ENCODE assay signal across 7 mouse cellular contexts in genomic region chr3:32509496-32510374, GRCm38 (mm10). TPM values are rescaled to one million over a fixed set of nuclear protein-coding genes. Genes with fewer than 3 reads are reported as not detected.
DNase-seq lines count a peak whose midpoint lies in the region; ATAC-seq lines count a peak whose summit lies in the region.

TSS of gene Zfp639 (plus strand) at chr3:32510259.

- peak within 1 kb of the TSS; percentile 91 for H3K9ac ChIP-seq in midbrain, embryonic 11.5 days (ENCODE audit: low read length)

- peaks cover 13% of the 10 kb centered on the region for H3K4me1 ChIP-seq in midbrain, embryonic 11.5 days (ENCODE audit: control insufficient read depth, insufficient read depth, low read length)

- H3K9me3 ChIP-seq in midbrain, embryonic 11.5 days (ENCODE audit: control insufficient read depth, low read length): no peaks in the 10 kb centered on the region

- H3K4me3 ChIP-seq in midbrain, embryonic 11.5 days (ENCODE audit: low read depth, low read length): peak within 1 kb of the TSS; percentile 85

- H3K36me3 ChIP-seq in midbrain, embryonic 11.5 days (ENCODE audit: control insufficient read depth, insufficient read depth, low read length): no peaks in the 10 kb centered on the region

- peak within 1 kb of the TSS; percentile 75 for H3K27ac ChIP-seq in midbrain, embryonic 11.5 days (ENCODE audit: low read depth, low read length)

- H3K4me2 ChIP-seq in midbrain, embryonic 11.5 days: peak within 1 kb of the TSS; percentile 73

- no peak; the same call in 1 of the 2 replicates for ATAC-seq in granulocyte monocyte progenitor cell, adult 5-6 weeks (replicated peaks; ENCODE audit: poor library complexity, severe bottlenecking)
- no peak; the same call in 1 of the 2 replicates for ATAC-seq in midbrain, embryonic 11.5 days (ENCODE audit: low FRiP score)

- peak; percentile 41 for DNase-seq in 3T3-L1 (ENCODE audit: low read depth, low spot score)
- peak; percentile 71 for DNase-seq in A20 (ENCODE audit: low read depth, low spot score)
- DNase-seq in c-Kit-positive CD71-positive TER-119-positive erythroid progenitor cells, embryonic 14.5 days (ENCODE audit: low spot score): peak; percentile 17
- DNase-seq in layer of hippocampus, postnatal 10 days (ENCODE audit: low spot score in 2 of 2): no peak
- DNase-seq in midbrain, embryonic 11.5 days (ENCODE audit: low spot score, missing footprints): peak; percentile 92
- DNase-seq in right cerebral cortex, postnatal 10 days (ENCODE audit: low spot score in 2 of 2): no peak

- WGBS in midbrain, embryonic 11.5 days: 6% methylated on average over 24 of the region's 24 CpGs

- no peaks in the 10 kb centered on the region for H3K27me3 ChIP-seq in midbrain, embryonic 11.5 days (ENCODE audit: control insufficient read depth, insufficient read depth, low read length)

RNA-seq across cellular contexts. Expression of gene Zfp639, which starts in this region (rescaled TPM):
- total RNA-seq in granulocyte monocyte progenitor cell, adult 5-6 weeks (2014; fragmentation: Nextera tagmentation): 45.9 and 55.1 TPM in 2 replicates
- total RNA-seq in granulocyte monocyte progenitor cell, adult 5-6 weeks (2017): 41.1 and 79.6 TPM in 2 replicates
- total RNA-seq in layer of hippocampus, postnatal 10 days (2021): 10 to 100 TPM; 34.9 to 39.1 TPM
- polyA plus RNA-seq in midbrain, embryonic 11.5 days (2014; fragmentation: Nextera tagmentation; extraction: Ambion mirVana): 42.1 and 50.3 TPM in 2 replicates

Comparison
In these comparisons a context has a peak if more than half of its experiments do, and no peak if none do; other contexts are left out.
1. DNase-seq: peak in 3T3-L1 (single experiment), A20 (single experiment), c-Kit-positive CD71-positive TER-119-positive erythroid progenitor cells, embryonic 14.5 days (single experiment) and midbrain, embryonic 11.5 days (single experiment); none in layer of hippocampus, postnatal 10 days (0 of 2) and right cerebral cortex, postnatal 10 days (0 of 2).